Mouse (Mus musculus) lung, embryonic 14.5 days (tissue): ENCODE measurements at regions not wholly inside any gene's neighbourhood (a gene's known extent, or its start where the extent isn't known, plus 50 kb on each side); places are given as distances from the start of the nearest gene placed in this dataset.

Experiments used
- ATAC-seq: fragments of 200-750 bp; cut with Nextera tagmentation; 2 replicates; pipeline ENCODE4 v1.8.0; 2017; ENCODE audit warnings: mild to moderate bottlenecking, moderate TSS enrichment, moderate library complexity; ENCODE audit not compliant: insufficient read depth
- DNase-seq: peaks from one replicate; pipeline ENCODE4 v3.0.0-alpha.2; 2015
- H3K27ac ChIP-seq: fragments of 300-500 bp; sonication (generic); 2 replicates; pipeline ENCODE4 v1.5.1; 2014; ENCODE audit warnings: low read depth, mild to moderate bottlenecking, moderate library complexity
- H3K27me3 ChIP-seq: fragments of 300-500 bp; sonication (generic); 2 replicates; pipeline ENCODE4 v1.6.1; 2014; ENCODE audit warnings: low read length, control low read depth; ENCODE audit not compliant: insufficient read depth
- H3K36me3 ChIP-seq: fragments of 300-500 bp; sonication (generic); 2 replicates; pipeline ENCODE4 v1.6.1; 2014; ENCODE audit warnings: control low read depth; ENCODE audit not compliant: insufficient read depth
- H3K4me1 ChIP-seq: fragments of 300-500 bp; sonication (generic); 2 replicates; pipeline ENCODE4 v1.6.1; 2014; ENCODE audit warnings: antibody characterized with exemption, control low read depth; ENCODE audit not compliant: insufficient read depth
- H3K4me2 ChIP-seq: fragments of 300-500 bp; sonication (generic); 2 replicates; pipeline ENCODE4 v1.6.1; 2014; ENCODE audit warnings: mild to moderate bottlenecking
- H3K4me3 ChIP-seq: fragments of 300-500 bp; sonication (generic); 2 replicates; pipeline ENCODE4 v1.5.1; 2014; ENCODE audit warnings: low read depth, low read length
- H3K9ac ChIP-seq: fragments of 300-500 bp; sonication (generic); 2 replicates; pipeline ENCODE4 v1.6.1; 2014
- H3K9me3 ChIP-seq: fragments of 300-500 bp; sonication (generic); 2 replicates; pipeline ENCODE4 v1.6.1; 2016; ENCODE audit warnings: low read depth, low read length, control low read depth
- CTCF ChIP-seq: IDR thresholded peaks from 2 replicates; pipeline ENCODE4 v1.5.1; 2016; ENCODE audit warnings: antibody characterized with exemption, low read depth
- WGBS: fragments of 180-500 bp; shearing (Covaris S2); extraction: QIAGEN DNeasy Blood & Tissue Kit; methylation state at CpG from one replicate; pipeline ENCODE4 v1.1.7; 2014; 5-methylcytosine and 5-hydroxymethylcytosine counted together

- no peaks in the 10 kb centered on the region for H3K4me1 ChIP-seq
- H3K9me3 ChIP-seq: no peaks in the 10 kb centered on the region
- H3K36me3 ChIP-seq: no peaks in the 10 kb centered on the region
- TF ChIP-seq CTCF: no peak
- no peaks in the 10 kb centered on the region for H3K27me3 ChIP-seq
- H3K9ac ChIP-seq: no peak overlapping the region
- H3K4me3 ChIP-seq: no peak overlapping the region
- no peak overlapping the region for H3K4me2 ChIP-seq
- no peak overlapping the region for H3K27ac ChIP-seq
- no peak for ATAC-seq
- no peak for DNase-seq
- 51% methylated on average over 5 of the region's 5 CpGs for WGBS
These were observed 54.6 kb upstream of the Smarca2 start for GRCm38 (mm10) chr19:26550299-26550698.
